Mouse (Mus musculus): ENCODE measurements at regions not wholly inside any gene's neighbourhood (a gene's known extent, or its start where the extent isn't known, plus 50 kb on each side); places are given as distances from the start of the nearest gene placed in this dataset.

DNA sequence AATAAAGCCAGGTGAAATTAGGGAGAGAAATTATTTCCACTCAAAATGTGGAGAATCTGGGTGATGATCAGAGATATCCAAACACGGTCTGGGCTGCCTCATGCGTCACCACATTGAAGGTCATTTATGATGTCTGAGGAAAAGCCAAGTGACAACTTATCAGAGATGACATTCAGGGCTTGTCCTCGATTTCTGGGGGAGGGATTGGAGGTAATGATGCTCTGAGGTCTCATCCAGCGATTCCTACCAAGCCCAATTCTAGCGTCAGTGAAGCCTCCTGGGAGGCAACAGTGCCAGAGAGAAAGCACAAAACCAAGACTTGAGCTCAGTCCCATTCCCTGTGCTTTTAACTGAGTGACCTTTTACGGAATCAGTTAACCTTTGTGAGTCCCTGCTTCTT, 79.5 kb upstream of the Zfand5 start:
- TF ChIP-seq CTCF (IDR thresholded peaks at IDR 0.05; ENCODE audit: borderline replicate concordance, insufficient read depth, low read depth, low read length) (no peak), POLR2A (IDR thresholded peaks at IDR 0.05; ENCODE audit: borderline replicate concordance, insufficient read depth, low read length) (no peak)

All from cerebellum, adult 2 months (tissue).